Mouse (Mus musculus) adrenal gland, adult 8-10 months (tissue): ENCODE data around the gene Fbrs. TPM values are rescaled to one million over a fixed set of nuclear protein-coding genes. Genes with fewer than 3 reads are reported as not detected.
"Not testable (repeated sequence)": the region's sequence is repeated elsewhere in the genome, so short reads cannot be mapped to it uniquely, and the experiment has no call there.

ENCODE experiments used
- DNase-seq: peaks from one replicate; pipeline ENCODE4 v3.0.0; 2022
- total RNA-seq, 4 experiments: library from RNA; stranded (reverse); gene quantifications; 2 replicates each; pipeline ENCODE4 v1.2.4; 2022

Gene Fbrs
- total RNA-seq, 4 experiments from 2014 or later = 64.6 to 98.2 (median 75.6) TPM

GRCm38 (mm10) chr7:127476855-127477254 lies 2.1 kb upstream of the Fbrs start:
- DNase-seq = no peak

GRCm38 (mm10) chr7:127477687-127478634 lies 1.0 kb upstream of the Fbrs start:
- DNase-seq = peak; percentile 100

- DNase-seq = no peak
Observed at GRCm38 (mm10) chr7:127479318-127480225, 573 bp downstream of the Fbrs start.

GRCm38 (mm10) chr7:127480321-127480720 lies 1.3 kb downstream of the Fbrs start:
- DNase-seq = no peak

- no peak for DNase-seq
Observed at GRCm38 (mm10) chr7:127485416-127485815, 6.4 kb downstream of the Fbrs start.

GRCm38 (mm10) chr7:127488364-127488763 lies 9.4 kb downstream of the Fbrs start:
- DNase-seq = not testable (repeated sequence)

GRCm38 (mm10) chr7:127489982-127490381 lies 11.0 kb downstream of the Fbrs start:
- DNase-seq = no peak

GRCm38 (mm10) chr7:127491846-127492245 lies 12.8 kb downstream of the Fbrs start:
- no peak for DNase-seq

GRCm38 (mm10) chr7:127494648-127495047 lies 15.6 kb downstream of the Fbrs start:
- no peak for DNase-seq

GRCm38 (mm10) chr7:127497382-127497781 lies 18.4 kb downstream of the Fbrs start:
- no peak for DNase-seq

- DNase-seq = no peak
Observed at GRCm38 (mm10) chr7:127498407-127498806, 19.4 kb downstream of the Fbrs start.

GRCm38 (mm10) chr7:127508291-127508690 lies 29.3 kb downstream of the Fbrs start:
- DNase-seq = no peak

- not testable (repeated sequence) for DNase-seq
Observed at GRCm38 (mm10) chr7:127509830-127510229, 30.8 kb downstream of the Fbrs start.

- DNase-seq = no peak
Observed at GRCm38 (mm10) chr7:127511241-127511640, 32.2 kb downstream of the Fbrs start.

- peak; percentile 97 for DNase-seq
Observed at GRCm38 (mm10) chr7:127511808-127512230, 32.8 kb downstream of the Fbrs start, which contains the start of gene Srcap. Srcap (plus strand) TSS chr7:127511983.

- DNase-seq = peak; percentile 90
Observed at GRCm38 (mm10) chr7:127512231-127513015, 33.4 kb downstream of the Fbrs start.

GRCm38 (mm10) chr7:127513016-127513390 lies 34.0 kb downstream of the Fbrs start:
- no peak for DNase-seq

GRCm38 (mm10) chr7:127513781-127514180 lies 34.8 kb downstream of the Fbrs start:
- peak; percentile 28 for DNase-seq

- no peak for DNase-seq
Observed at GRCm38 (mm10) chr7:127515846-127516245, 36.8 kb downstream of the Fbrs start.

GRCm38 (mm10) chr7:127516344-127516743 lies 37.3 kb downstream of the Fbrs start:
- no peak for DNase-seq

- no peak for DNase-seq
Observed at GRCm38 (mm10) chr7:127519284-127519683, 40.3 kb downstream of the Fbrs start, which contains the start of gene Gm42715. Gm42715 (plus strand) TSS chr7:127519584.
